Mouse (Mus musculus) left cerebral cortex, postnatal 10 days (tissue): Measurements from ENCODE around the gene Agr2. TPM values are rescaled to one million over a fixed set of nuclear protein-coding genes. Genes with fewer than 3 reads are reported as not detected.

Source experiments
- DNase-seq, 2 experiments: peaks; one replicate each; pipeline ENCODE4 v3.0.0; 2021 to 2022; ENCODE audit warnings: low spot score in 2 of 2, mixed read lengths in 1 of 2; ENCODE audit errors: extremely low spot score in 1 of 2
- intact Hi-C: fragments of 180-260 bp; cut with DNase I; formaldehyde crosslinking; loops from one replicate; pipeline ENCODE4 v1.15.1; 2025
- total RNA-seq, 2 experiments: library from RNA; stranded (reverse); gene quantifications; 2 replicates each; pipeline ENCODE4 v1.2.3; 2021

Gene Agr2
- not detected for total RNA-seq

- intact Hi-C loops = no loop called here
- DNase-seq = no peak
Observed at GRCm38 (mm10) chr12:35992711-35993110, at the start of gene Agr2. TSS of gene Agr2 (plus strand) at chr12:35992907.

GRCm38 (mm10) chr12:35951757-35952156 is 41.0 kb upstream of the Agr2 start:
- no peak for DNase-seq
- intact Hi-C loops = no loop called here

DNA sequence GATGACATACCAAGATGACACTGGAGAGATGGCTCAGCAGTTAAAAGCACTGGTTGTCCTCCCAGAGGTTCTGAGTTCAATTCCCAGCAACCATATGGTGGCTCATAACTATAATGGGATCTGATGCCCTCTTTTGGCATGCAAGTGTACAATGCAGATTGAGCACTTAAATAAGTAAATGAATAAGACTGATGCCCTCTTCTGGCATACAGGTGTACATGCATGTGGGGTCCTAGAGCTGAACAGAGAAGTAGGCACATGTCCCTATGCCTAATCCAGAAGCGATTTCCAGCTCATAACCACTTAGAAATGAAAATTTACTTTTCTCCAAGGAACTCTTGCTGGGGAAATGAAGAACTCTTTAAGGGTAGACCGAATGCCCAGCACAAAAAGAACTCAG is 35.5 kb upstream of the Agr2 start:
- intact Hi-C loops = no loop called here
- DNase-seq = no peak

DNA sequence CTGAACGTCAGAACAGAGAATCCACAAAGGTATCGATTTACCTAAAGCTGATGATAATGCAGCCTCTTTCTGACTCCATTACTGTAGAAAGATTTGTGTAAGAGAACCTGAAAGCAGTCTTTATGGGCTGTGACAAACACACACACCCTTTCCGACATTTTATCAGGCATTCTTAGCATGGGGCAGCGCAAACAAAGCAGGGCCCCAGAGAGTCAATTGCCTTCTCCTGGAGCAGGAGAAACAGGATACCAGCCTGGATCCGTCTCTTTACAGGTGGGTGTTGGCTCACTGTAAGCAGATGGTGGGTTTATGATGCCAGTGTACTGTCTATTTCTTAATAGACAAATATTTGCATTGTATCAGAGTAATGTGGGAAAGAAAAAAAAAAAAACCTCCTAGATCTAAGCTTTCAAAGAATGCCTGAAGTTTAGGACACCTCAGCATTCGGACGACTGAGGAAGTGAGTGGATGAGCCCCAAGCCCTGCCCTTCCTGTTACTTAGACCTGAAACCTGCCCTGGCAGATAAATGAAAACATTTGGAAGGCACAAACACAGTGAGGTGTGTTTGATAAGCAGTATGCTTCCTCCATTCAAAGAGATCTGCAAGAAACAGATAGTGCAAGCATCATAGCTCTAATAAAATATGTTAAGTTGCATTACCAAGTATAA is 26.5 kb upstream of the Agr2 start:
- no peak for DNase-seq
- intact Hi-C loops = no loop called here

DNA sequence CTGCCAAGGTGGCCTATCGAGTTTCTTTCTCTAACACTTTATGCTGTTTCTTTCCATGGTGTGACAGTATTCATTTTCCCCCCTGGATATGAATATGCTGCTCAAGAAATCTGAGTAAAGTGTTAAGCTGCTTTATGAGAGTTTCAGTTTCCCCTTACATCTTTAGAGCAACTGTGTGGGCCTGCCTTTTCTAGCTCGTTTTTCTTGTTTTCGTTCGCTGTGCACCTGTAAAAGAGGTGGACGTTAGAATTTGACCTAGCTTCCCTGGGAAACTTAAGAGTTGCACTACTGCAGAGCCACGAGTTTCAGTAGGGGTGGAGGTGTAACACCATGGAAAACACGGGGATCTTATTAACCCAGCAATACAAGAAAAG is 26.0 kb upstream of the Agr2 start:
- DNase-seq = no peak
- intact Hi-C loops = no loop called here

- DNase-seq = no peak
- intact Hi-C loops = no loop called here
Observed at GRCm38 (mm10) chr12:35975898-35976297, 16.8 kb upstream of the Agr2 start.

- no peak for DNase-seq
- intact Hi-C loops = no loop called here
Observed at GRCm38 (mm10) chr12:35977633-35978246, 15.0 kb upstream of the Agr2 start.

GRCm38 (mm10) chr12:35979625-35980024 is 13.1 kb upstream of the Agr2 start:
- no peak for DNase-seq
- intact Hi-C loops = no loop called here

DNA sequence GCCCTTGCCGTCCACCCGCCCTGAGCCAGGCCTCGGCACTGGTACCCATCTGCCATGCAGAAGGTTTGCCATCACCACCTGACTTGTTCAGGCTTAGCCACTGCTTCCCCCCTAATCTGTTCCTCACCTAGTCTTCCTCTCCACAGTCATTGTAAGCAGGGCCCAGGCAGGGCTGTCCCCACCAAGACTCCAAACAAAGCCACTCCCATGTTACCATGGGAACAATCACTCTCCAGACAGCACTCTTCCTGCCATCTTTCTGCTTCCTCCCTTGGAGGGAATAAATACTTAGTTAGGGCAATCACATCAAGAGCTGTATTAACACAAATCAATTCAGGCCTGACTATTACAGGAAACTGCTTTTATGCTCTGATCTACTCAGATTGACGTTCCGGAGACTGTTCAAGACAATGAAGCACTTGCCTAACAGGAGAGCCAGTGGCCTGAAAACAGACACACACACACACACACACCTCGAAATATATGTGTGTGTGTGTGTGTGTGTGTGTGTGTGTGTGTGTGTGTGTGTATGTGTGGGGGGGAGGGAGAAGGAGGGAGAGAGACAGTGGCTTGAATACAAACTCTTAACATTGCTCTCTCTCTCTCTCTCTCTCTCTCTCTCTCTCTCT is 10.9 kb upstream of the Agr2 start:
- intact Hi-C loops = no loop called here

DNA sequence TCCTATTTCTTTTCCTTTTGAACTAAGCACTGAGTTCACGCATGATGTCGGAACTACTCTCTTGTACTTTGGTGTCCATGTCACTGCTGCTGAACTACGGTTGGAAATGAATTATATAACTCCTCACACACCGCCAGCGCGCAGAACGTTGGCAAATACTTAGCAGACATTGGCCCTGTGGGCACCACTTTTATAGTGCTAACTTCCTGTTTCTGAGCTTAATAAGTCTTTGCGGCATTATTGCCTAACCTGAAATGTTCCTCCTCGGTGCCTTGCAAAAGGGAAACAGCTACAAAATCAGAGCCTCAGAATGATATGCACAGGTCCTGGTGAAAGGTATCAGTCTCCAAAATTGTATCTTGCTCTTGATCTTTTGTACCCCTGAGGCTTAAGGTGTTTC is 9.2 kb upstream of the Agr2 start:
- intact Hi-C loops = no loop called here
- DNase-seq = no peak

More for the DNA sequence above, 10.9 kb upstream of the Agr2 start:
- no peak for DNase-seq

DNA sequence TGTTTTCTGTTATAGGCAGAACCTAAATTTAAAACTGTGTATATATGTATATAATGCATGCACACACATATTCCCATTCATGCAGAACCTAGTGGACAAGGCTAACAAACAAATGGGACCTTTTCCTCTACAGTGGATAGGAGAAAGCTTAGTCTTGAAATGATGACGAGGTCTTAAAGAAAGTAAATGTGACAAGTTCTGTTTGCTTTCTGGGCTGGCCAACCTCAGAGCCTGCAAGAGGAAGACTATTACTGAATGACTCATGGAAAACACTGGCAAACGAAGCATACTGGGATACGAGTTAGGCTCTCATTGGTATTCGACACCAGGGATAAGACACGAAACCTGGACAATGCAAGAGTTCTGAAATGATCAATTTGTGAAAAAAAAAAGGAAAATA is 8.0 kb upstream of the Agr2 start:
- DNase-seq = no peak
- intact Hi-C loops = no loop called here

GRCm38 (mm10) chr12:35993583-35993982 is 876 bp downstream of the Agr2 start:
- intact Hi-C loops = no loop called here
- no peak for DNase-seq

- DNase-seq = no peak
- intact Hi-C loops = no loop called here
Observed at GRCm38 (mm10) chr12:35994098-35994497, 1.4 kb downstream of the Agr2 start.

DNA sequence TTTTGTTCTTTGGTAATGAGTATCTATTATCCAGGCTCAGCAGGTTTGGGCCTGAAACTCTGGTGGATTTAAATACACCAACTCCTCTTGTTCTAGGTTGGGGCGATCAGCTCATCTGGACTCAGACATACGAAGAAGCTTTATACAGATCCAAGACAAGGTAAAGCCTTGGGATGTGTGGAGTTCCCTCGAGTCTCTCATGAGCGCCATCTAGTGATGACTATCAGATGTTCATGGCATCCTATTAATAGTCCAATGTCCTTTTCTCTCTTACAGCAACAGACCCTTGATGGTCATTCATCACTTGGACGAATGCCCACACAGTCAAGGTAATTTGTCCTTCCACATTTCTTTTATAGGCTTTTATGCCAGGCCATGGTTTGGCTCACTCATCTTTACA is 3.1 kb downstream of the Agr2 start:
- intact Hi-C loops = loop anchor here (5.0 kb wide), 1 partner anchor 98 kb away; no protein-coding TSS in a partner anchor
- no peak for DNase-seq

GRCm38 (mm10) chr12:36004714-36005113 is 12.0 kb downstream of the Agr2 start:
- DNase-seq = no peak
- intact Hi-C loops = no loop called here

DNA sequence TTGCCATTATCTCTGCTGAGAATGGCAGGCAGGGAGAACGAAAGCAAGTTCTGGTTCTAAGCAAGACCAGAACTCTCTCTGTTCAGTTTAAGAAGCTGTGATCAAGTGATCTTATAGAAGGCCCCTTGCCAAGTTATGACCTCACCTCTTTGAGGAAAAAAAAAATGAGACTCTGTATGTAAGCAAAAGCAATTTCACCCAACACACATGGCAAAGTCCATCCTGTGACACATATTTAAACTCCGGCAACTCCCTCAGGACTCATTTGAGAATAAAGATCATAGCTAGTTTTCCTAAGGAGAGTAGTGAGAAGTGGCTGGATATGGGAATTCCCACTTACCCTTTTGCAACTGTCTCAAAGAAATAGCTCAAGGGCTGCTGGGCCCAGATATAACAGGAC is 14.9 kb downstream of the Agr2 start:
- DNase-seq = no peak
- intact Hi-C loops = no loop called here

DNA sequence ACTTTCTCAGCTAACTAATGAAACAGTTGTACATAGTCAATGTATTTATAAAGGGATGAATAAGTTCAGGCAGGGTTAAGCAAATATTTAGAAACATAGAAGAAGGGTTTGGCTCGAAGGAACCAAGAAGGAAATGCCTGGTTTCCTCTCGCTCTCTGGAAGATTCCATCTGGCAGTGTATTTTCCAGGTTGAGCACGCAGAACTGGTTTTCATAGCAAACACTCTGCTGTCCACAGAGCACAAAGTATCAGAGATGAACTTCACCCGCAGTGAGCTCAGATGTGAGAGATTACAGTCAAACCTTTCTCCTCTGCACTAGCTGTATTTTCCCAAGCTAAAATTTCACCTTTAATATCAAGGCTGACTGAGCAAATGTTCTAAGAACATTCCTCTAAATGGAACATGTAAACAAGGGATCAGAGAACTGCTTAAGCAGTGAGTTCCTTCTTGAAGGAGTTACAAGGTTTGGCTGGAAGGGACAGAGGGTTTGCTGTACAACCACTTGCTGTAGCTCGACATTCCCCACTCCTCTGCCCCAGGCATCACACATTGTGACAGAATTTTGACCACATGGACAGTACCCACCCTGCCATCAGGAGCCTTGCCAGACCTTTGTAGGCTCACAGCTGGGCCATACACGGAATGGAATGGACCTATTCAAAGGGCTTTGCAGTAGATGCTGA is 15.8 kb downstream of the Agr2 start:
- no peak for DNase-seq
- intact Hi-C loops = no loop called here

DNA sequence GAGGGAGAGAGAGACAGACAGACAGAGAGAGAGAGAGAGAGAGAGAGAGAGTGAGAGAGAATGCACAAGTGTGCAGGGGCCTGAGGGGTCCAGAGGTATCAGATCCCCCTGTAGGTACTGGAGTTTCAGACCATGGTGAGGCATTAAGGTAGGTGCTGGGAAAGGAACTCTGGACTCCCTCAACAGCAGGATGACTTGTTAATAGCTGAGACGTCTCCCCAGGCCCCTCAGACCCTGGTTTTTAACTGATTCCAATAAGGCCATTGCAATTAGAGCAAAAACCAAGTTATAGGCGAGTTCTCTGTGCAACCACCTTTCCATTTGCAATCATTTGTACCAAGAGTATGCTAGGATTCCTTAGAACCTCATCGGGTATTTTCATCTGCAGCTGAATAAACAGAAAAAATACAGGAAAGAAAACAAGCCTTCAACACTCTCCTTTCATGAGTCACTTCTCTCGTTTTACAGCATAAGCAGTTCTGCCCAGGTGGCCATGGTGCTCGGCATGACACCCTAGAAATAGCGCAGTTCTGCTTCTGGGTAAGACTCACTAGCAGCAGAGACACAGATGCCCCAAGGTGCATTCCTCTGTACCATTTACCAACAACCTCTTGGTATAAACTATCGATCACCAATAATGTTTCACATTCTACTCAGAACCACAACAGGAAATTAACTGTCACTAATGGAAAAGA is 20.7 kb downstream of the Agr2 start:
- intact Hi-C loops = no loop called here
- DNase-seq = no peak

DNA sequence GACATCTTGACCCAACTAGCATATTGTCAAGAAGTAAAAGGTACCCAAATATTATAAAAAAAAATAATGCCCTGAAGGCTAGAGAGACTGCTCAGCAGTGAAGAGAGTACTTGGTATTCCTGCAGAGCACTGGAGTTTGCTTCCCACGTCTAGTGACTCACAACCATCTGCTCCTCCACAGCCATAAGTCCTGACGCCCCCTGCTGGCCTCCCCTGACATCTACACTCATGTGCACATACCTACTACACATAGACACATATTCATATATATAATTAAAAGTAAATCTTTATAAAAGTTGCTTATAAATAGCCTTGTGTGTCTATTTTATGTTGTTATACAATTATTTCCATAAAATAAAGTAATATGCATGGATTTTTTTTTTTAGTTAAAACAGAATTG is 25.1 kb downstream of the Agr2 start:
- peak in 1 of 2 experiments; percentile 37 for DNase-seq
- intact Hi-C loops = no loop called here
